Mouse (Mus musculus): ENCODE results near the gene Cacna1d. TPM values are rescaled to one million over a fixed set of nuclear protein-coding genes. Genes with fewer than 3 reads are reported as not detected.

Cacna1d gene
- polyA plus RNA-seq, 1 experiment from 2014 or later = 9.5 TPM

DNA sequence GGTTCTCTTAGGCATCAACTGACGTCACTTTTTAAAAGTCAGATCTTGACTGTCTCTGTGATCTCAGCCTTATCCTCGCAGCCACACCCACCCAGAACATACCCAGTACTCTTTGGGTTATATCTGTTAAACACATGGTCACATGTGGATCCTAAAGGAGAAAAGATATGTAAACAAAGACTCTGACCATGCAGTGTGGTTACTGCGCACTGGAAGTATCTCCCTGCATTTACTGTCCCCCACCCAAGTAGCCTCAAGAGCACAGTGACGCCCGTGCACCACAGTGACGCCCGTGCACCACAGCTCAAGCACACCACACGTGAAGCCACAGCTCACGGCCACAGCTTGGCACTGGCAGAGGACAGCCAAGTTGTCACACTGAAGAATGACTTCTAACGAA lies 173.6 kb downstream of the Cacna1d start:
- Histone ChIP-seq H3K36me3 (ENCODE audit: control insufficient read depth, insufficient read depth, low read length) (no peaks in the 10 kb centered on the region), H3K4me1 (ENCODE audit: control insufficient read depth, insufficient read depth, low read depth, low read length) (no peaks in the 10 kb centered on the region), H3K4me3 (ENCODE audit: low read length) (no peak overlapping the region), H3K27ac (ENCODE audit: low read depth, low read length) (no peak overlapping the region), H3K9ac (ENCODE audit: low read depth, low read length) (no peak overlapping the region), H3K27me3 (replicated peaks; ENCODE audit: control insufficient read depth, insufficient read depth, low read length) (no peaks in the 10 kb centered on the region), H3K4me2 (ENCODE audit: low read length) (no peak overlapping the region), H3K9me3 (ENCODE audit: control insufficient read depth, low read length) (no peaks in the 10 kb centered on the region)
- 87% methylated on average over 10 of the region's 10 CpGs for WGBS
- no peak for ATAC-seq

DNA sequence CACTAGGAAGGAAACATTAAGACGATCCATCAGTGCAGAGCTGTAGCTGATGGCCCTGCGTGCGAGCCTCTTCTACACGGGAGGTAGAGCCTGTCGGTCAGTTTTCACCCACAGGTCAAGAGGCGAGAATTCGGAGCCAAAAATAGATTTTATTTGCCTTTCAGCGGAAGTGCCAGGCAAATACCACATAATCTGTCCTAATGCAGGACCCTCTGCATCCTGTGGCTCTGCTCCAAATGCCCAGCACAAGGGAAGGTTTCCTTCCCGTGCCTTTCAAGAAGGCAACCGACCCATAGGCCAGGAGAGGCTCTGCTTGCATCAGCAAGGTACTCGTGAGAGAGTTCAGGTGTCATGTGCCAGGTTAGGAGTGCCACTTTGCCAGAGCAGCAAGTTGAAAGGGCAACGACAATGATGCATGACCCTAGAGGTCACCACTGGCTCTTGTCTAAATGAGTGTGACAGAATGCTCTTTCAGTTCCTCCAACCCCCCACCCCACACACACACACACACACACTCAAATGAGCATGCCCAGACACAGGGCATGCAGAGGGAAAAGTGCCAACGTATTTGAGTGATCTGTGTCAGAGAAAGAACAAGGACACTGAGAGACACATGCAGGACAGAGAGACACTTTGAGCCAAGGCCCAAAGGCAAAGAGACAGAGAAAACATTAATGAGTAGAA lies 179.9 kb downstream of the Cacna1d start:
- Histone ChIP-seq H3K4me1 (ENCODE audit: control insufficient read depth, insufficient read depth, low read depth, low read length) (0 out of 2 replicates have a peak, but pooled peaks cover under 1% of the 10 kb centered on the region), H3K36me3 (ENCODE audit: control insufficient read depth, insufficient read depth, low read length) (no peaks in the 10 kb centered on the region), H3K9ac (ENCODE audit: low read depth, low read length) (no peak overlapping the region), H3K4me2 (ENCODE audit: low read length) (no peak overlapping the region), H3K27me3 (replicated peaks; ENCODE audit: control insufficient read depth, insufficient read depth, low read length) (no peaks in the 10 kb centered on the region), H3K4me3 (ENCODE audit: low read length) (no peak overlapping the region), H3K9me3 (ENCODE audit: control insufficient read depth, low read length) (no peaks in the 10 kb centered on the region), H3K27ac (ENCODE audit: low read depth, low read length) (no peak overlapping the region)
- WGBS = 69% methylated on average over 13 of the region's 13 CpGs
- ATAC-seq = no peak

- no peak overlapping the region for H3K4me3 ChIP-seq (ENCODE audit: low read length)
- H3K36me3 ChIP-seq (ENCODE audit: control insufficient read depth, insufficient read depth, low read length) = no peaks in the 10 kb centered on the region
- ATAC-seq = no peak
- no peak overlapping the region for H3K9ac ChIP-seq (ENCODE audit: low read depth, low read length)
- H3K27ac ChIP-seq (ENCODE audit: low read depth, low read length) = no peak overlapping the region
- no peaks in the 10 kb centered on the region for H3K9me3 ChIP-seq (ENCODE audit: control insufficient read depth, low read length)
- WGBS = 93% methylated on average over 10 of the region's 10 CpGs
- peaks cover 4% of the 10 kb centered on the region; the same call in 1 of the 2 replicates for H3K4me1 ChIP-seq (ENCODE audit: control insufficient read depth, insufficient read depth, low read depth, low read length)
- H3K27me3 ChIP-seq (replicated peaks; ENCODE audit: control insufficient read depth, insufficient read depth, low read length) = no peaks in the 10 kb centered on the region
- no peak overlapping the region for H3K4me2 ChIP-seq (ENCODE audit: low read length)
These were observed 181.0 kb downstream of the Cacna1d start for GRCm38 (mm10) chr14:30310236-30310635.

GRCm38 (mm10) chr14:30306221-30306620 lies 185.0 kb downstream of the Cacna1d start:
- peaks cover 4% of the 10 kb centered on the region; the same call in 1 of the 2 replicates for H3K4me1 ChIP-seq (ENCODE audit: control insufficient read depth, insufficient read depth, low read depth, low read length)
- H3K27me3 ChIP-seq (replicated peaks; ENCODE audit: control insufficient read depth, insufficient read depth, low read length) = no peaks in the 10 kb centered on the region
- H3K4me2 ChIP-seq (ENCODE audit: low read length) = no peak overlapping the region
- H3K36me3 ChIP-seq (ENCODE audit: control insufficient read depth, insufficient read depth, low read length) = no peaks in the 10 kb centered on the region
- ATAC-seq = no peak
- H3K4me3 ChIP-seq (ENCODE audit: low read length) = no peak overlapping the region
- no peak overlapping the region for H3K27ac ChIP-seq (ENCODE audit: low read depth, low read length)
- no peak overlapping the region for H3K9ac ChIP-seq (ENCODE audit: low read depth, low read length)
- WGBS = 31% methylated on average over 6 of the region's 6 CpGs
- H3K9me3 ChIP-seq (ENCODE audit: control insufficient read depth, low read length) = no peaks in the 10 kb centered on the region

DNA sequence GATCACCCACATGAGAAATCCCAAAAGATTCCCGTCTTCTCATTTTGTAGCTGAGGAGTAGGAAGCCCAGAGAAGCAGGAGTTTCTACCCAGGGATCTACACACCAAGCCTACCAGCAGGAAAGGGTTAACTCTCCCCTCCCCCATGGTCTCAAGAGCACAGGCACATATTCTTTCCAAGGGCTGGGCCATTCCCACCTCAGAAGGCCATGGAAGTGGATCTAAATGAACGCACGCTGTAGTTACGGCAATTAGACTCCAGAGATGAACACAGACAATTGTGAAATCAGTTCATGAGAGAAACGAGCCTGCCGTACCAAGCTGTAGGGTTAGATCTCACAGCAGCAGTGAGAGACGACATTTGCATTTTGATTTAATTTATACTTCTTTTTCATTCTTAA lies 191.3 kb downstream of the Cacna1d start:
- Histone ChIP-seq H3K9ac (ENCODE audit: low read depth, low read length) (no peak overlapping the region), H3K4me2 (ENCODE audit: low read length) (no peak overlapping the region), H3K36me3 (ENCODE audit: control insufficient read depth, insufficient read depth, low read length) (no peaks in the 10 kb centered on the region), H3K9me3 (ENCODE audit: control insufficient read depth, low read length) (no peaks in the 10 kb centered on the region), H3K27me3 (replicated peaks; ENCODE audit: control insufficient read depth, insufficient read depth, low read length) (no peaks in the 10 kb centered on the region), H3K27ac (ENCODE audit: low read depth, low read length) (no peak overlapping the region), H3K4me3 (ENCODE audit: low read length) (no peak overlapping the region), H3K4me1 (ENCODE audit: control insufficient read depth, insufficient read depth, low read depth, low read length) (no peaks in the 10 kb centered on the region)
- ATAC-seq = no peak
- WGBS = 60% methylated on average over 7 of the region's 7 CpGs

DNA sequence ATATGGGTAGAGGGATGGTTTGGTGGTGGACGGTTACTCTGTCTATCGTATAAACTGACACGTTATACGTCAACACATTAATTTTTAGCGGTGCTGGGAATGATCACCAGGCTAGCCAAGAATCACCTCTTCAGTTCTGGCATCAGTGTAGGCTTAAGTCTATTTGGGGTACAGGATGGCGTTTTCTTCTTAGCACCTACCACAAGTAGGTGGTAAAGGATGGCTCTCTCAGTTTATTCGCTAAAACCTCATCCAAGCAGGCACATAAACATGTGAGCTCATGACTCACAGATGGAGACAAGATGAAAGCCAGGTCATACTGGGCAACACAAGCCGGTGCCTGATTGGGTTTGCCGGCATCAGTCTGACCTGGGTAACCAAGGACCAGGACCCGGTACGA lies 193.8 kb downstream of the Cacna1d start:
- no peak overlapping the region for H3K4me2 ChIP-seq (ENCODE audit: low read length)
- H3K27me3 ChIP-seq (replicated peaks; ENCODE audit: control insufficient read depth, insufficient read depth, low read length) = no peaks in the 10 kb centered on the region
- 97% methylated on average over 11 of the region's 11 CpGs for WGBS
- no peak overlapping the region for H3K4me3 ChIP-seq (ENCODE audit: low read length)
- no peak overlapping the region for H3K27ac ChIP-seq (ENCODE audit: low read depth, low read length)
- H3K9me3 ChIP-seq (ENCODE audit: control insufficient read depth, low read length) = no peaks in the 10 kb centered on the region
- H3K9ac ChIP-seq (ENCODE audit: low read depth, low read length) = no peak overlapping the region
- ATAC-seq = no peak
- H3K36me3 ChIP-seq (ENCODE audit: control insufficient read depth, insufficient read depth, low read length) = no peaks in the 10 kb centered on the region
- no peaks in the 10 kb centered on the region for H3K4me1 ChIP-seq (ENCODE audit: control insufficient read depth, insufficient read depth, low read depth, low read length)

DNA sequence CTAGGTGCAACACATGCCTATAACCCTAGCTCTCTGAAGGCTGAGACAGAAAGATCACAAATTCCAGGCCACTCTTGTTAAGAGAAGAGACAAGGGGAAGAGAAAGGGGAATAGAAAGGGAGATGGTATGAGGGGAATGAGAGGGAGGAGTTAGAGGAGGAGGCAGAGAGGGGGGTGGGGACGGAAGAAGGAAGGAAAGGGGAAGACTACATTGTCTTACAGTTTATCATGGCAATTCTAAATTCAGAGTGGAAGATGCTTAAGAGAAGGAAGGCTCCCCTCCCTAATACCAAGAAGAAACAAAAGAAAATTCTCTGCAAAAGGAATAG lies 199.2 kb downstream of the Cacna1d start:
- 37% methylated on average over 1 of the region's 1 CpGs for WGBS
- H3K9ac ChIP-seq (ENCODE audit: low read depth, low read length) = no peak overlapping the region
- no peak overlapping the region for H3K4me3 ChIP-seq (ENCODE audit: low read length)
- H3K27ac ChIP-seq (ENCODE audit: low read depth, low read length) = no peak overlapping the region
- H3K36me3 ChIP-seq (ENCODE audit: control insufficient read depth, insufficient read depth, low read length) = no peaks in the 10 kb centered on the region
- 0 out of 2 replicates have a peak, but pooled peaks cover 2% of the 10 kb centered on the region for H3K4me1 ChIP-seq (ENCODE audit: control insufficient read depth, insufficient read depth, low read depth, low read length)
- no peaks in the 10 kb centered on the region for H3K27me3 ChIP-seq (replicated peaks; ENCODE audit: control insufficient read depth, insufficient read depth, low read length)
- H3K4me2 ChIP-seq (ENCODE audit: low read length) = no peak overlapping the region
- no peaks in the 10 kb centered on the region for H3K9me3 ChIP-seq (ENCODE audit: control insufficient read depth, low read length)
- ATAC-seq = no peak

DNA sequence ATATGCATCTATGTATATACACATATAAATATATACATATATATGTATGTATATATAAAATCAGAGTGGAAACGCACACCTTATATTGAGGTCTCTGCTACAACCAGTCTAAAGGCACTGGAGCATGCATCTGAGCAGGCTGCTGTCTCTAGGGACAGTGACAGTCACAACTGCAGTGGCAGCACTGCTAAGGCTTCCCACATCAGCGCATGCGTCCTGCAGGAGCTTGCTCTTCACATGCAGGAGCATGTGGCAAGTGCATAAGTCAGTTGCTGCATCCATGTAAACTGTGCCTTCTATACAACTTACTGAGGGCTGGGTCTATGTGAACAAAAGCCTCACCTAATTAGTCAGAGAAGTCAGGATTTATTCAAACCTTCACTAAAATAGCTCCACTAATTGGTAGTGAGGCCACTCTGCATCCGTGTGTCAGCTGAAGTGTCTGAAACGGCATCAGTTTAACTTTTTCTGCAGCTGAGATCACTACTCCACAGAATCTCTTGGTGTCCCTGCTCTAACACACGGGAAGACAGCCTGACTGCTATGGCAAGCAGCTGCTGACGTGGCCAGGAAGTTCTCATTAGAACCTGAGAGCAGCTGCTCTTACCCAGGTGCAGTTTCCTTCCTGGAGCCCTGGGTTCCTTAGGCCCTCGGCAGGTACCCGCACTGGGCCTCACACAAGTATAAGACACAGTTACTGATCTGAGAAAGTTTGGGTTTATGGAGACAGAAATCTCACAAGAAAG lies 199.7 kb downstream of the Cacna1d start:
- 59% methylated on average over 9 of the region's 9 CpGs for WGBS
- no peak overlapping the region for H3K4me3 ChIP-seq (ENCODE audit: low read length)
- no peak overlapping the region for H3K27ac ChIP-seq (ENCODE audit: low read depth, low read length)
- no peaks in the 10 kb centered on the region for H3K36me3 ChIP-seq (ENCODE audit: control insufficient read depth, insufficient read depth, low read length)
- no peaks in the 10 kb centered on the region for H3K9me3 ChIP-seq (ENCODE audit: control insufficient read depth, low read length)
- ATAC-seq = peak; percentile 60
- no peaks in the 10 kb centered on the region for H3K27me3 ChIP-seq (replicated peaks; ENCODE audit: control insufficient read depth, insufficient read depth, low read length)
- H3K4me2 ChIP-seq (ENCODE audit: low read length) = no peak overlapping the region
- 0 out of 2 replicates have a peak, but pooled peaks cover 2% of the 10 kb centered on the region for H3K4me1 ChIP-seq (ENCODE audit: control insufficient read depth, insufficient read depth, low read depth, low read length)
- no peak overlapping the region for H3K9ac ChIP-seq (ENCODE audit: low read depth, low read length)

- Histone ChIP-seq H3K4me3 (ENCODE audit: low read length) (no peak overlapping the region), H3K4me2 (ENCODE audit: low read length) (no peak overlapping the region), H3K27me3 (replicated peaks; ENCODE audit: control insufficient read depth, insufficient read depth, low read length) (no peaks in the 10 kb centered on the region), H3K36me3 (ENCODE audit: control insufficient read depth, insufficient read depth, low read length) (no peaks in the 10 kb centered on the region), H3K9me3 (ENCODE audit: control insufficient read depth, low read length) (no peaks in the 10 kb centered on the region), H3K9ac (ENCODE audit: low read depth, low read length) (no peak overlapping the region), H3K4me1 (ENCODE audit: control insufficient read depth, insufficient read depth, low read depth, low read length) (no peaks in the 10 kb centered on the region), H3K27ac (ENCODE audit: low read depth, low read length) (no peak overlapping the region)
- 78% methylated on average over 10 of the region's 10 CpGs for WGBS
- no peak for ATAC-seq
These were observed 206.8 kb downstream of the Cacna1d start for GRCm38 (mm10) chr14:30284446-30284845.
